Mouse (Mus musculus) liver, embryonic 16.5 days (tissue): ENCODE data around the gene Ccdc86. TPM values are rescaled to one million over a fixed set of nuclear protein-coding genes. Genes with fewer than 3 reads are reported as not detected.

Source experiments
- ATAC-seq: fragments of 200-750 bp; cut with Nextera tagmentation; 2 replicates; pipeline ENCODE4 v1.8.0; 2017; ENCODE audit warnings: low read depth, mild to moderate bottlenecking, moderate number of reproducible peaks, moderate library complexity
- H3K27ac ChIP-seq: fragments of 300-500 bp; sonication (generic); 2 replicates; pipeline ENCODE4 v1.5.1; 2014; ENCODE audit warnings: mild to moderate bottlenecking, low read length
- H3K27me3 ChIP-seq: fragments of 300-500 bp; sonication (generic); 2 replicates; pipeline ENCODE4 v1.6.1; 2014; ENCODE audit warnings: low read depth, low read length, mixed read lengths; ENCODE audit not compliant: control insufficient read depth, insufficient read depth
- H3K36me3 ChIP-seq: fragments of 300-500 bp; sonication (generic); 2 replicates; pipeline ENCODE4 v1.6.1; 2014; ENCODE audit warnings: mild to moderate bottlenecking; ENCODE audit not compliant: control insufficient read depth, insufficient read depth
- H3K4me1 ChIP-seq: fragments of 300-500 bp; sonication (generic); 2 replicates; pipeline ENCODE4 v1.6.1; 2014; ENCODE audit warnings: low read depth, low read length, mixed read lengths; ENCODE audit not compliant: control insufficient read depth
- H3K4me2 ChIP-seq: fragments of 300-500 bp; sonication (generic); 2 replicates; pipeline ENCODE4 v1.6.1; 2014; ENCODE audit warnings: low read depth, low read length, mixed read lengths
- H3K4me3 ChIP-seq: fragments of 300-500 bp; sonication (generic); 2 replicates; pipeline ENCODE4 v1.5.1; 2014; ENCODE audit warnings: low read depth, mild to moderate bottlenecking, low read length
- H3K9ac ChIP-seq: fragments of 300-500 bp; sonication (generic); 2 replicates; pipeline ENCODE4 v1.6.1; 2014; ENCODE audit warnings: low read depth, low read length
- H3K9me3 ChIP-seq: fragments of 300-500 bp; sonication (generic); replicated peaks from 2 replicates; pipeline ENCODE4 v1.6.1; 2016; ENCODE audit warnings: low read length; ENCODE audit not compliant: control insufficient read depth
- WGBS: fragments of 180-500 bp; shearing (Covaris S2); extraction: QIAGEN DNeasy Blood & Tissue Kit; methylation state at CpG from one replicate; pipeline ENCODE4 v1.1.7; 2014; ENCODE audit not compliant: insufficient replicate concordance; 5-methylcytosine and 5-hydroxymethylcytosine counted together
- polyA plus RNA-seq: library from polyadenylated mRNA; unstranded; fragments of >200 nt; fragmentation: Nextera tagmentation; extraction: Ambion mirVana; gene quantifications from 2 replicates; pipeline ENCODE4 v1.2.1, GENCODE M21; 2015

Gene Ccdc86
- polyA plus RNA-seq, 1 experiment from 2014 or later: 9.1 TPM

DNA sequence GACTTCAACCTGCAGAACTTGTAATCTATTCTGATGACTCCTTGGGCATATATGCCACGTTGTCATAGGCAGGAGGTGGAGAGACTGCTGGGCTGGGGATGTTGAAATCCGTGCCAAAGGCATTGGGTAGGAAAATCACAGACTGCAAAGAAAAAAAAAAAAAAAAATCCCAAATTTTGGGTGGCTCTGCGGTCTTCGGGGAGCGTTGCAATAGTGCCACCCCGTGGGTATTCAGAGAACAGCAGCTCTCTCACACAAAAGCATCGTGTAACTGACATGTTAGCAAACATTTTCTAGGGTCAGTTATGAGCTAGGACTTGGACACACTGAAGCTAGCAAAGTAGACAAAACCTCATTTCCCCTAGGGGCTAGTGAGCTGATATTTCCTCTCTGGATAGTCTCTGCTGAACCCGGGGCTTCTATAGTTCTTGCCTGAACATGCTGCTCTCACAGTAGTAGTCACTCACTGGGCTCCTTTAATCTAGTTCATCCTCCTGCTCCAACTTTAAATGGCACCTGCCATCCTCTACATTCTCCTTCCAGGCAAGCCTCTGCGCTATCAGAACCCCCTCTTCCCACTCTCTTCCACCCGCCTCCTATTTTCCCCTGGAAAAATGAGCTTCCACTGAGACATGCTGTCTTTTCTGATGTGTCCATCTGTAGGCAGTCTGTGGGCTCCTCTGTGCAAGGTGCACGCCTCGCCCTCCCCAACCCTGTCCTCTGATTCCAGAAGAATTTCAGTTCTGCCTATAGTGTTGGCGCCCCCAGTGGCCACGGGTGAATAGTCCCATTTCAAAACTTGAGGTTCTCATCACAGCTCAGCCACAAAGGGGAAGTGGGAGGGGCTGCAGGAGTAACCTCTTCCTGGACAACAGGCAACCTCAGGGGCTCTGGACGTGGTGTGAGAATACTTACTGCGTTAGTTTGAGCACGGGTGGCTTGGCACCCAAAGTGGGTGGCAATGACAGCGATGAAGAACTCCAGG is 30.4 kb upstream of the Ccdc86 start:
- H3K36me3 ChIP-seq: no peaks in the 10 kb centered on the region
- H3K27ac ChIP-seq: peak overlapping the region; percentile 19; the same call in 1 of the 2 replicates
- 0 out of 2 replicates have a peak overlapping the region, but pooled peaks have one; percentile 9 for H3K9ac ChIP-seq
- H3K4me2 ChIP-seq: peak overlapping the region; percentile 10
- H3K4me1 ChIP-seq: peaks cover 4% of the 10 kb centered on the region
- WGBS: 7% methylated on average over 18 of the region's 18 CpGs
- H3K9me3 ChIP-seq: no peaks in the 10 kb centered on the region
- peak; percentile 21; the same call in 1 of the 2 replicates for ATAC-seq
- no peak overlapping the region for H3K4me3 ChIP-seq
- H3K27me3 ChIP-seq: no peaks in the 10 kb centered on the region

DNA sequence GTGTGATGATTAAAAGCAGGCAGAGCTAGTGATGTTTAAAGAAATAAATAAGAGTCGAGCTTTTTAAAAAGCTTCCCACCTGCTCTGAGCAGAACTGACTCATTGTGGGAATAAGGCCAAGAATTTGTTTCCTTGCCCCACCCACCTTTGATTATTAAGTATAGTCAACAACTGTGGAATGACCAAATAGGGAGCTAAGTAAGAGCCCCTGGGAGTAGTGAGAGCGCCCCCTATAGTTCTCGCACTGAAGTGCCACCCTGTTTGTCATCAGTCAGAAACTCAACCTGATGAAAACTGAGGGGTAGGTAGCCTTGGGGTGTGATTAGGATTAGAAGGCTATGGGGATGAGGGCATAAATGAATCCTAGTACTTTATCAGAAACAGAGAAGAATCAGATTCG is 27.3 kb upstream of the Ccdc86 start:
- H3K4me3 ChIP-seq: no peak overlapping the region
- H3K36me3 ChIP-seq: no peaks in the 10 kb centered on the region
- no peak overlapping the region for H3K27ac ChIP-seq
- H3K4me2 ChIP-seq: no peak overlapping the region
- H3K27me3 ChIP-seq: no peaks in the 10 kb centered on the region
- H3K9ac ChIP-seq: no peak overlapping the region
- WGBS: 35% methylated on average over 4 of the region's 4 CpGs
- H3K4me1 ChIP-seq: peaks cover 4% of the 10 kb centered on the region
- H3K9me3 ChIP-seq: no peaks in the 10 kb centered on the region
- ATAC-seq: no peak

DNA sequence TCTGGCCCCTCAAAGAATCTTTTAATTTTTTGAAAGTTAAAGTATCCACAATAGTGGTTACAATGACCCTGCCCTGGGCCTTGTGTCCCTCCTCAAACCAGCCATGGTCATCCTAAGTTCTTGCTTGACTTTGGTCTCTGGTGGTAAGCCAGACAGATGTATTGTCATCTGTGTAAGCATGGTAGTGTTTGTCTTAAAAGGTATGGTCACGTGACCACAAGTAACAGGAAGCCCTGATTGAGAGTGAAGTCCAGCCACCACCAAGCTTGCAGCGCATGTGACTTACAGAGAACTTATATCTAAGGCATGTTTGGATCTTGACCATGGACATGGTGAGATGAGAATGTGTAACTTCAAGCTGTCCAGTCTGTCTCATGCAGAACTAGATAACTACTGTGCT is 26.1 kb upstream of the Ccdc86 start:
- no peaks in the 10 kb centered on the region for H3K36me3 ChIP-seq
- no peak overlapping the region for H3K4me2 ChIP-seq
- H3K9ac ChIP-seq: no peak overlapping the region
- no peaks in the 10 kb centered on the region for H3K27me3 ChIP-seq
- H3K4me1 ChIP-seq: peaks cover 4% of the 10 kb centered on the region
- H3K4me3 ChIP-seq: no peak overlapping the region
- no peaks in the 10 kb centered on the region for H3K9me3 ChIP-seq
- WGBS: 53% methylated on average over 2 of the region's 2 CpGs
- no peak for ATAC-seq
- H3K27ac ChIP-seq: no peak overlapping the region

DNA sequence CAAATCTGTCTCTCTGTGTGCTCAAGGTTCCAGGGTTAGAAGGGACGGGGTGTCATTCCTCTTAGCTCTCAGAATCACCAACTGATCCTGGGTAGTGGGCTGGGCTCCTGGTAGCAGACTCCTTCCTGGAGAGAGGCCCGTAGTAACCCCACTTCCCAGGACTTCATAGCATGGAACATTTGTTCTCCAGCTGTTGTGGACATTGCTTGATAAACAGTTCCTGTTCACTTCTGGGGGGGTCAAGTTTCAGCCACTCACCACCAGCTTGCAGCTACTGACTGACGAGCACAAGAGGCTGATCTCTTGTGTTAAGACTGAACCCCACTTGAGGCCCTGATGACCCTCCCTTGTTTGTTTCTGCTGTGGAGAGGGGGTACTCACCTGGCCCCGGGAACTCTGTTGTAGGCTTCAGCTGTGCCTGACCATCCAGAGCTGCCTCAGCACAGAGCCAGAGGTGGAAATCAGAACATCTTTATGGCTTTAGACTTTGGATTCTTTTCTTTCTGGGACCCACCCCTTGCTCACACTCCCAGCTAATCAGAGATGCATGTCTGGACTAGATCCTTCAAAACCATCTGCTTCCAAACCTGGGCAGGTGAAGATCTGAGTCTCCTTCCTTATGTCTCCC is 25.3 kb upstream of the Ccdc86 start, which contains the start of gene Ms4a10:
TSS of gene Ms4a10 (minus strand) at position 433 of the 628 bp plus-strand sequence.
- Histone ChIP-seq H3K4me2 (no peak within 1 kb of the TSS), H3K4me3 (no peak within 1 kb of the TSS), H3K9ac (no peak within 1 kb of the TSS), H3K27ac (no peak within 1 kb of the TSS), H3K36me3 (no peaks in the 10 kb centered on the region), H3K27me3 (no peaks in the 10 kb centered on the region), H3K9me3 (no peaks in the 10 kb centered on the region), H3K4me1 (peaks cover under 1% of the 10 kb centered on the region)
- WGBS: 41% methylated on average over 4 of the region's 4 CpGs
- no peak for ATAC-seq

DNA sequence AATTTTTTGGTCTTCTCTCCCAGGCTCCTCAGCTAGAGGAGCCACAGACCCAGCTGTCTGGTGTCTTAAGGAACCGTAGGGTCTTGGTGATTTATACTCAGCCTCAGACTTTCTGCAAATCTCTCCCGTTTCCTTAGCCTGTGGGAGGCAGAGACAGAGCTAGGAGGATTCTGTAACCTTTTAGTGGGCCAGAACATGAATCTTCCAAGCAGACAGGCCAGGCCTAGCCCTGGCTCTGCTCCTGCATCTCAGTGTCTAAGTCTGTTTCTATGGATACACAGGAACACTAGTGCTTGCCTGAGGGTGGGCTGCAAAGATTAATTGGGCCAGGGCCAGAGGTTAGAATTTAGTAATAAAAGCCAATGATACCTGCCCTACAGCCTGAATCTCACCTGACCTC is 24.1 kb upstream of the Ccdc86 start:
- no peaks in the 10 kb centered on the region for H3K9me3 ChIP-seq
- no peak overlapping the region for H3K9ac ChIP-seq
- no peak overlapping the region for H3K4me2 ChIP-seq
- no peaks in the 10 kb centered on the region for H3K36me3 ChIP-seq
- H3K27me3 ChIP-seq: no peaks in the 10 kb centered on the region
- H3K4me1 ChIP-seq: no peaks in the 10 kb centered on the region
- no peak for ATAC-seq
- H3K27ac ChIP-seq: no peak overlapping the region
- H3K4me3 ChIP-seq: no peak overlapping the region
- WGBS: 51% methylated on average over 2 of the region's 2 CpGs

DNA sequence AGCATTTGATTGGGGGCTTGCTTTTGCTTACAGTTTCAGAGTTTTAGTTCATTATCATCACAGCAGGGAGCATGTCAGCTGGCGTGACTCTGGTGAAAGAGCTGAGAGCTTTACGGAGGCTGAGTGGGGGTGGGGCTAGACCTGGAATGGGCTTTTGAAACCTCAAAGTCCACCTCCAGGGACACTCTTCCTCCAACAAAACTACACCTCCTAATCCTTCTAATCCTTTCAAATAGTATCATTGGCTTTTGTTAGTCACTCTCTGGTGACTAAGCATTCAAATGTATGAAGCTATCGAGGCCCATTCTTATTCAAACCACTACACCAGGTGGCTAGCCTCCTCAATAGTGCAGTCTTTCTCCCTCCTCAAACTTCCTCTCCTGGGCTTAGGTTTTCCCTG is 23.6 kb upstream of the Ccdc86 start:
- Histone ChIP-seq H3K4me1 (no peaks in the 10 kb centered on the region), H3K9me3 (no peaks in the 10 kb centered on the region), H3K4me3 (no peak overlapping the region), H3K36me3 (no peaks in the 10 kb centered on the region), H3K4me2 (no peak overlapping the region), H3K9ac (no peak overlapping the region), H3K27me3 (no peaks in the 10 kb centered on the region), H3K27ac (no peak overlapping the region)
- ATAC-seq: no peak
- WGBS: 73% methylated on average over 3 of the region's 3 CpGs

DNA sequence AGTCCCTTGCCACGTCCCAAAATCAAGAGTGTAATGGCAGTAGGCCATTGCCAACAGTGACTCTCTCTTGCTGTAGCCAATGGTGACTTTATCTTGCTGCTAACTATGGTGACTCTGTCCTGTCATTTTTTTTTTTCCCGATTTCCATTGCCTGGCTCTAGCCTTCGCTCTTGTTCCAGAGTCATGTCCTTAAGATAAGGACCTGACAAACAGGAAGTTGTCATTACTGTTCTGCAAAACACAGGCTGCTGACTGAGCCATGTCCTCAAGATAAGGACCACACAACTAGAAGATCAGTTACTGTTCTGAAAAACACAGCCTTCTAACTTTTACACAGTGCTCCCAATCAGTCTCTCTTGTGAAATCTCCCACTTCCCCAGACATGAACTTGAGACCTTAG is 21.4 kb upstream of the Ccdc86 start:
- no peaks in the 10 kb centered on the region for H3K4me1 ChIP-seq
- WGBS: 17% methylated on average over 3 of the region's 3 CpGs
- H3K9ac ChIP-seq: no peak overlapping the region
- H3K36me3 ChIP-seq: no peaks in the 10 kb centered on the region
- H3K27me3 ChIP-seq: no peaks in the 10 kb centered on the region
- no peak overlapping the region for H3K4me3 ChIP-seq
- ATAC-seq: peak; percentile 5; the same call in 1 of the 2 replicates
- no peak overlapping the region for H3K27ac ChIP-seq
- no peaks in the 10 kb centered on the region for H3K9me3 ChIP-seq
- H3K4me2 ChIP-seq: no peak overlapping the region

DNA sequence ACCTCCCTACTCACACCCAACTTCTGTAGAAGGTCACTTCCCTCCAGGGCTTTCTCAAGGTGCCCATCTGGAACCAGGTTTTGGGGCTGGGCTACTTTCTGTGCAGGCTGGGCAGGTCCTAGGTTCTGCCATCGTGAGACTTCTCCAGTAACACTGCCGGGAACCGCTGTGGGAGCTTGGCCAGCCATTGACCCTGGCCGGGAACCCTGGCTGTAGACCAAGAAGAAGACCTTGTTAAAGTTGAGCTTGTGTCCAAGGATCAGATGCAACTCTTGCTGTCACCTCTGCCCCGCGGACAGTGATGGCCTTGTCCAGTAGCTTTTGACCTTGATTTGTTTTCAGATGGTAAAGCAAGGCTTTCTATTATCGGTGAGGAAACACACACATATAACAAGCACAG is 19.5 kb upstream of the Ccdc86 start:
- 57% methylated on average over 7 of the region's 7 CpGs for WGBS
- Histone ChIP-seq H3K9ac (no peak overlapping the region), H3K27ac (no peak overlapping the region), H3K36me3 (no peaks in the 10 kb centered on the region), H3K9me3 (no peaks in the 10 kb centered on the region), H3K27me3 (no peaks in the 10 kb centered on the region), H3K4me1 (no peaks in the 10 kb centered on the region), H3K4me2 (no peak overlapping the region), H3K4me3 (no peak overlapping the region)
- ATAC-seq: no peak

DNA sequence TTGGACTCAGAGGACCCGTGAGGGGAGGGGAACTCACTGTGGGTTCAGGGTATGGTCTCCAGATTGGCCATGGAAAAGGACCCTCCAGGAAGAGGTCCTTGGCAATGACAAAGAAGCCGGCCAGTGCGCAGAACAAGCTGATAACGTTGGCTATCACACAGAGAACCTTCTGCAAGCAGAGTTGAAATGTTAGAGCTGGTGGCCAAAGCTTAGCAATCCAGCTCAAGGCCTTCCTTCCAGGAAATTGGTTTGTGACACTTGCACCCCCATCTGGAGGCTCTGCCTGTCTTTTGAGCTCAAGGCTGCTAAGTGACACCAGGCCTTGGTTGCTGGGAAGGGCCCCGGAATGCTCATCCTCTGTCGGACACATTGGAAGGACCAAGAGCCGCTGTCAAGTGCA is 16.7 kb upstream of the Ccdc86 start:
- ATAC-seq: no peak
- Histone ChIP-seq H3K9me3 (no peaks in the 10 kb centered on the region), H3K27me3 (no peaks in the 10 kb centered on the region), H3K27ac (no peak overlapping the region), H3K4me2 (no peak overlapping the region), H3K36me3 (no peaks in the 10 kb centered on the region), H3K4me3 (no peak overlapping the region), H3K4me1 (no peaks in the 10 kb centered on the region), H3K9ac (no peak overlapping the region)
- WGBS: 59% methylated on average over 7 of the region's 7 CpGs
